Mouse (Mus musculus): ENCODE data around the gene Krt13.

The Krt13 gene

GRCm38 (mm10) chr11:100112935-100113741 is 8.2 kb downstream of the Krt13 start:
- DNase-seq: no peak

- DNase-seq: no peak
Measured at GRCm38 (mm10) chr11:100105576-100106122, 15.7 kb downstream of the Krt13 start, which contains the start of gene Krt36. Gene Krt36 (minus strand): TSS chr11:100105626.

- DNase-seq: no peak
Measured at GRCm38 (mm10) chr11:100102693-100103429, 18.5 kb downstream of the Krt13 start.

GRCm38 (mm10) chr11:100100391-100100790 is 21.0 kb downstream of the Krt13 start:
- DNase-seq: no peak

- DNase-seq: no peak
Measured at GRCm38 (mm10) chr11:100097819-100098218, 23.5 kb downstream of the Krt13 start.

DNA sequence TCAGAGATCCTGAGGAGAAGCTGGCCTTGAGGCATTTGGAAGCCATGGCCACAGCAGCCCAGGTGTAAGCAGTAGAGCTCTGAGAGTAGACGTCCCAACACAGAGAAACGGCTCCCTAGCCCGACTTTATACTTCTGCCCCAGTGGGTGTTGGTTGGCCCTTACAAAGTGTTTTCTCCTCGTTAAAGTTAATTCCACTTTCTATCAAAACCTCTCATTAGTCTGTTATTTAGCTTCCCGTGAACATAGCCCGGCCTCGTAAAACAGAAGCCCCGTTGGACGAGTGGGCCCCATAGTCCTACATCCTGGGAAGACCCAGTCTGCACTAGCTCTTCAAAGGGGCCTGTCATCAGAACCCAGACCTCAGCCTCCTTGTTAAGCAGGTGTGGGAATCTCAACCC is 25.2 kb downstream of the Krt13 start, which contains the start of gene Krt35:
Krt35 (minus strand) TSS at position 101 of the 400 bp plus-strand sequence.
- DNase-seq: no peak

DNA sequence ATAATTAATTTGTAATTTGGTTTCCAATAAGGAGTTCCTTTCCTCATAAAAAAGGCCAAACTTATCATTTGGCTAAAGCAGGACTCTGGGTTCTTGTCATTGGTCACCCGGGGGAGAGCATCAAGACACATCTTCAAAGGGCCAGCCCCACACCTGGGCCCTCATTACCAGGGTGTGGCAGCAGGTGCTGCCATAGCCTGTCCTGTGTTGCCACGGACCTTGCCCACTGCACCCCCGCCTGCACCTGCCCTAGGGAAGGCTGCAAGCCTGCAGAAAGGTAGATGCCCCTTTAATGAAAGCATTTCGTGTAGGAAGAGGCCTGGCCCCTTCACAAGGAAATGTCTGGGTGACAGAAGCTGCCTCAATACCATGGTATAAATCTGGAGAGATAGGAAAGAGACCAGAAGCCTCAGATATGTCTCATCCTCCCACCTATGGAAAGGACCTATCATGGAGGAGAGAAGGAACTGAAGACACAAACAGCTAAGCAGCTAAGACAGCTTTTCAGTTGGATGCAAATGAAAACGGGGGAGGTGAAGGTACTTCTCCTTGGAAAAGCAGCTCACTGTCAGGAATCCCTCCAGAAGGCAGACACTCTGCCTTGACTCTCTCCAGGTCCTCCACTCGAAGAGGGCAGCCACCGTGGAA is 32.9 kb downstream of the Krt13 start:
- no peak for DNase-seq

DNA sequence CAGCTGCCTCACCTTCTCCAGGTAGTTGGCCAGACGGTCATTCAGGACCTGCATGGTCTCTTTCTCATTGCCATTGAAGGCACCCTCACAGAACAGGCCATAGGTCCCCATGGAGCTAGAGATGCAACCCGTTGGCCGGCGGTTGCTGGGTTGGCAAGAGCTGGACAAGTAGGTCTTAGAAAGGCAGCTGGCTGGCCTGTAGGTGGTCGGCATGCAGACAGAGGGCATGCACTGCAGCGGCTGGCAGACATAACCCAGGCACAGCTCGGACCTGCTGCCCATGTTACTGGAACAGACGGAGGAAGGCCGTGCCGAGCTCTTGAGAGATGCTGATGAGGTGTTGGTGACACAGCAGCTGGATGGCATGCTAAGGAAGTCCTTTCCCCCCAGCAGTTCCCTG is 33.5 kb downstream of the Krt13 start, which contains the start of gene Krt32:
Krt32 (minus strand) TSS at position 366 of the 400 bp plus-strand sequence.
- DNase-seq: no peak

GRCm38 (mm10) chr11:100073873-100074272 is 47.5 kb downstream of the Krt13 start:
- no peak for DNase-seq
